Mouse (Mus musculus): ENCODE data around the gene Tdrd3.

DNA sequence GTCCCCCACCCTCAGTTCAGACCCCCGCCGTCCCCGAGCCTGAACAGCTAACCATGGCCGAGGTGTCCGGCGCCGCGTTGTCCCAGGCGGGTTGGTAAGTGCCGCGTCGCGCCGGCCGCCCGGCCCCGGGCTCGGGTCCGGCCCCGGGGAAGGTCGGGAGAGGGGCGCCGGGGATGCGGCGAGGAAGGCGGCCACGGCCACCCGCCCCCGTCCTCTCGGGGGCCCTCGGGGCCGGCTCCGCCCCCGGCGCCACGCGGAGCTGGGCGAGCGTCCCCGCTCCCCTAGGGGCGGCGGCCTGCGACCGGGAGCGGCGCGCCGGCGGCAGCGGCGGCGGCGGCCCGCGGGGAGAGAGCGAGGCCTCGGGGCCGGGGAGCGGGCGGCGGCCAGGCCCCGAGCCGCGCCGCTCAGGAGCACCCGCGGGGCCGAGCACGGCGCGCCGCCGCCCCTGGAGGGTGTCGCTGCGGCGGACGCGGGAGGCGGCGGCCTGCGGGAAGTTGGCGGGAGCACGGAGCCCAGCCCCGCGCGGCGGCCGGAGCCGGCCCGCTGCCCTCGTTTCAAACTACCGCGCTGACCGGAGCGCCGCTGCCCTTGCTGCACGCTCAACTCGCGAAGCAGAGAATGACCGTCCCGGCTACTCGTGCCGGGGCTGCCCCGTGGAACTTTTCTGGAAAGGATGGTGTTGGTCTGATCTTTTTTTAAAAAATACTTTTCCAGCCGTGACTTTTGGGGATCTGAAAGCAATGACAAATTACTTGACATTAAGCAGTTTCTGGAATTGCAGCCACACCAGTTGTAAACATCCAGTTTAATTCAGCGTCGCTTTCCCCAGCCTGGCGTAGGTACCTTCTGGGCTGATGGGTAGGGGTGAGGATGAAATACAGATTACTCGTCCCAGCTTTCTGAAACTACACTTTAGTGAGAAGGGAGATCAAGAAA, 584 bp downstream of the Tdrd3 start:
- no peak for TF ChIP-seq CTCF (IDR thresholded peaks at IDR 0.05; ENCODE audit: extremely low read depth, insufficient read depth, insufficient read length, insufficient replicate concordance)
- TF ChIP-seq POLR2A (IDR thresholded peaks at IDR 0.05; ENCODE audit: low read depth, low read length): no peak
